In the genomic region with DNA sequence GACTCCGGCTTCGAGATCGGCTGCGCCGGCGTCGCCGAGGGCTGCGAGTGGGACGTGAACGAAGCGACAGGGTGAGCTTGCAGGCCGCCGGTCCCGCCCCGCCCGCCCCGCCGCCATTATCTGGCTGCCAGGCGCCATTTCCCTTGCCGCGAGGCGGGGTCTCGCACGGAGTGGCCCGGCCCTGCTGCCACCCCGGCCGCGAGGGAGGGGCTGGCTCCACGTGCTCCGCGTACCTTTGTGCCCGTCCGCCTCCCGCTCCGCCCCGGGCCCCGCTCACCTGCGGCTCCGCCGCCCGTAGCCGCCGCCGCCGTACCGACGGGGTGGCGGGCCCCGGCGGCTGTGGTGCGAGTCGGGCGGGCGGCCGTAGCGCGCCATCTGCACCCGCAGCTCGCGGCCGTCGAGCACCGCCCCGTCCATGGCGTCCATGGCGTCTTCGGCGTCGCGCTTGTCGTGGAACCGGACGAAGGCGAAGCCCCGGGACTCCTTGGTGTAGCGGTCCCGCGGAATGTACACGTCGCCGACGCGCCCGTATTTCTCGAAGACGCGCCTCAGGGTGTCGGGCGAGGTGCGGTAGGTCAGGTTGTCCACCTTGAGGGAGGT, we compare ENCODE assay signal across 7 mouse cellular contexts. TPM values are rescaled to one million over a fixed set of nuclear protein-coding genes. Genes with fewer than 3 reads are reported as not detected.
A peak's percentile ranks its signal among the peaks of the same experiment; 100 is the strongest.
DNase-seq lines count a peak whose midpoint lies in the region; ATAC-seq and TF ChIP-seq lines count a peak whose summit lies in the region.

A gene (plus strand): TSS at position 150 of the 600 bp plus-strand sequence.

- TF ChIP-seq EP300 in heart, adult 2 months (IDR thresholded peaks at IDR 0.05; ENCODE audit: insufficient read depth, low read depth, low read length) = no peak

- peak; percentile 65 for ATAC-seq in embryonic facial prominence, embryonic 13.5 days (ENCODE audit: insufficient number of reproducible peaks, insufficient read depth, low FRiP score, low TSS enrichment, low read depth)
- ATAC-seq in limb, embryonic 14.5 days (ENCODE audit: low FRiP score, low read depth) = peak; percentile 25; the same call in 1 of the 2 replicates
- ATAC-seq in midbrain, embryonic 16.5 days = peak; percentile 44

- H3K79me2 ChIP-seq in heart, adult 2 months (replicated peaks; ENCODE audit: control insufficient read depth, insufficient read depth, low read length) = no peaks in the 10 kb centered on the region

- intact Hi-C loops in heart, adult 2 months (cut with DNase I) = no loop called here

- H3K9me3 ChIP-seq in embryonic facial prominence, embryonic 13.5 days = no peaks in the 10 kb centered on the region
- no peaks in the 10 kb centered on the region for H3K9me3 ChIP-seq in limb, embryonic 14.5 days (ENCODE audit: control insufficient read depth, low read length)
- no peaks in the 10 kb centered on the region for H3K9me3 ChIP-seq in midbrain, embryonic 16.5 days (replicated peaks; ENCODE audit: control insufficient read depth, low read length, poor library complexity, severe bottlenecking)

- H3K27me3 ChIP-seq in embryonic facial prominence, embryonic 13.5 days = no peaks in the 10 kb centered on the region
- no peaks in the 10 kb centered on the region for H3K27me3 ChIP-seq in heart, adult 2 months (ENCODE audit: control insufficient read depth, insufficient read depth, low read length)
- H3K27me3 ChIP-seq in limb, embryonic 14.5 days (ENCODE audit: control insufficient read depth, insufficient read depth, low read length) = no peaks in the 10 kb centered on the region
- H3K27me3 ChIP-seq in midbrain, embryonic 16.5 days (ENCODE audit: control insufficient read depth, insufficient read depth, low read depth, low read length) = no peaks in the 10 kb centered on the region

- peak within 1 kb of the TSS; percentile 66 for H3K4me2 ChIP-seq in embryonic facial prominence, embryonic 13.5 days
- peak within 1 kb of the TSS; percentile 76 for H3K4me2 ChIP-seq in limb, embryonic 14.5 days (replicated peaks; ENCODE audit: low read depth, low read length, severe bottlenecking)
- H3K4me2 ChIP-seq in midbrain, embryonic 16.5 days (ENCODE audit: low read length) = peak within 1 kb of the TSS; percentile 79

- no peak for TF ChIP-seq CTCF in heart, adult 2 months (IDR thresholded peaks at IDR 0.05)

- peak within 1 kb of the TSS; percentile 99 for H3K27ac ChIP-seq in embryonic facial prominence, embryonic 13.5 days
- H3K27ac ChIP-seq in heart, adult 2 months = peak within 1 kb of the TSS; percentile 98
- peak within 1 kb of the TSS; percentile 97 for H3K27ac ChIP-seq in limb, embryonic 14.5 days (replicated peaks; ENCODE audit: low read depth, low read length)
- H3K27ac ChIP-seq in midbrain, embryonic 16.5 days (ENCODE audit: low read length) = peak within 1 kb of the TSS; percentile 99

- under 1% methylated on average over 79 of the region's 91 CpGs for WGBS in embryonic facial prominence, embryonic 13.5 days
- under 1% methylated on average over 90 of the region's 91 CpGs for WGBS in heart, adult 2 months
- under 1% methylated on average over 66 of the region's 91 CpGs for WGBS in limb, embryonic 14.5 days
- WGBS in midbrain, embryonic 16.5 days = under 1% methylated on average over 66 of the region's 91 CpGs

- TF ChIP-seq POLR2A in heart, adult 2 months (IDR thresholded peaks at IDR 0.05; ENCODE audit: insufficient read depth, low read depth, low read length) = no peak
- no peak for TF ChIP-seq POLR2A in limb, embryonic 14.5 days (IDR thresholded peaks at IDR 0.05; ENCODE audit: borderline replicate concordance, extremely low read depth, insufficient read depth, insufficient read length)

- peak; percentile 87 for DNase-seq in adrenal gland, postnatal 25 days
- peak; percentile 86 to 91 for DNase-seq in heart, adult 2 months
- peak; percentile 73 to 77 for DNase-seq in kidney, adult 8-10 months
- peak; percentile 70 for DNase-seq in limb, embryonic 14.5 days (ENCODE audit: low spot score)
- peak; percentile 82 to 86 for DNase-seq in spleen, postnatal 10 days (ENCODE audit: low spot score in 2 of 2)

- peaks cover 34% of the 10 kb centered on the region for H3K4me1 ChIP-seq in embryonic facial prominence, embryonic 13.5 days
- H3K4me1 ChIP-seq in heart, adult 2 months (ENCODE audit: control insufficient read depth, insufficient read depth, low read length) = peaks cover 7% of the 10 kb centered on the region
- H3K4me1 ChIP-seq in limb, embryonic 14.5 days (ENCODE audit: control insufficient read depth, insufficient read depth, low read length) = peaks cover 12% of the 10 kb centered on the region
- H3K4me1 ChIP-seq in midbrain, embryonic 16.5 days (ENCODE audit: control insufficient read depth, insufficient read depth, low read length) = peaks cover 35% of the 10 kb centered on the region

- H3K9ac ChIP-seq in embryonic facial prominence, embryonic 13.5 days = peak within 1 kb of the TSS; percentile 99
- peak within 1 kb of the TSS; percentile 98 for H3K9ac ChIP-seq in heart, adult 2 months (ENCODE audit: low read depth, low read length)
- H3K9ac ChIP-seq in limb, embryonic 14.5 days (ENCODE audit: low read depth, low read length, severe bottlenecking) = peak within 1 kb of the TSS; percentile 95
- peak within 1 kb of the TSS; percentile 97 for H3K9ac ChIP-seq in midbrain, embryonic 16.5 days (ENCODE audit: low read depth, low read length)

- peaks cover 43% of the 10 kb centered on the region for H3K36me3 ChIP-seq in embryonic facial prominence, embryonic 13.5 days
- H3K36me3 ChIP-seq in heart, adult 2 months (ENCODE audit: control insufficient read depth, insufficient read depth, low read length) = peaks cover 40% of the 10 kb centered on the region
- H3K36me3 ChIP-seq in limb, embryonic 14.5 days (ENCODE audit: control insufficient read depth, insufficient read depth, low read length) = peaks cover 51% of the 10 kb centered on the region
- peaks cover 1% of the 10 kb centered on the region; the same call in 1 of the 2 replicates for H3K36me3 ChIP-seq in midbrain, embryonic 16.5 days (ENCODE audit: control insufficient read depth, insufficient read depth, low read length)

- H3K4me3 ChIP-seq in embryonic facial prominence, embryonic 13.5 days = peak within 1 kb of the TSS; percentile 96
- peak within 1 kb of the TSS; percentile 81 for H3K4me3 ChIP-seq in heart, adult 2 months
- H3K4me3 ChIP-seq in limb, embryonic 14.5 days (replicated peaks; ENCODE audit: low read length) = peak within 1 kb of the TSS; percentile 100
- H3K4me3 ChIP-seq in midbrain, embryonic 16.5 days (ENCODE audit: low read depth, low read length) = peak within 1 kb of the TSS; percentile 93

RNA-seq across cellular contexts. Expression of the gene that starts here (rescaled TPM):
- total RNA-seq in adrenal gland, postnatal 25 days (2021) = 39.6 and 41.7 TPM in 2 replicates
- 42.6 and 45.6 TPM in 2 replicates for polyA plus RNA-seq in embryonic facial prominence, embryonic 13.5 days (2015; fragmentation: Nextera tagmentation; extraction: Ambion mirVana)
- total RNA-seq in heart, adult 2 months (2021) = 10 to 100 TPM; 29.9 to 33.5 TPM
- 23.8 and 27.9 TPM in 2 replicates for polyA plus RNA-seq in heart, adult 2 months (2012; rRNA removed)
- 35.0 and 41.5 TPM in 2 replicates for polyA plus RNA-seq in limb, embryonic 14.5 days (2012; rRNA removed)
- 46.0 and 47.2 TPM in 2 replicates for polyA plus RNA-seq in limb, embryonic 14.5 days (2014; fragmentation: Nextera tagmentation; extraction: Ambion mirVana)
- 56.1 and 56.2 TPM in 2 replicates for polyA plus RNA-seq in midbrain, embryonic 16.5 days (2015; fragmentation: Nextera tagmentation; extraction: Ambion mirVana)

Comparison
In these comparisons a context has a peak if more than half of its experiments do, and no peak if none do; other contexts are left out.
1. Peak in every context shown above with its lines: DNase-seq, ATAC-seq, H3K4me3 ChIP-seq and H3K27ac ChIP-seq.